Mouse (Mus musculus) frontal cortex, postnatal 25 days (tissue): ENCODE measurements around the gene Slc35b3.

Source experiments
- DNase-seq, 2 experiments: peaks; one replicate each; pipeline ENCODE4 v3.0.0; 2022; ENCODE audit warnings: low spot score in 2 of 2

Gene Slc35b3

GRCm38 (mm10) chr13:38960063-38961050 is at the start of gene Slc35b3:
Gene Slc35b3, minus strand, starts transcription at chr13:38960875.
- DNase-seq: peak; percentile 63 to 68

- DNase-seq: no peak
These were observed 49.6 kb upstream of the Slc35b3 start for GRCm38 (mm10) chr13:39010280-39010679.

DNA sequence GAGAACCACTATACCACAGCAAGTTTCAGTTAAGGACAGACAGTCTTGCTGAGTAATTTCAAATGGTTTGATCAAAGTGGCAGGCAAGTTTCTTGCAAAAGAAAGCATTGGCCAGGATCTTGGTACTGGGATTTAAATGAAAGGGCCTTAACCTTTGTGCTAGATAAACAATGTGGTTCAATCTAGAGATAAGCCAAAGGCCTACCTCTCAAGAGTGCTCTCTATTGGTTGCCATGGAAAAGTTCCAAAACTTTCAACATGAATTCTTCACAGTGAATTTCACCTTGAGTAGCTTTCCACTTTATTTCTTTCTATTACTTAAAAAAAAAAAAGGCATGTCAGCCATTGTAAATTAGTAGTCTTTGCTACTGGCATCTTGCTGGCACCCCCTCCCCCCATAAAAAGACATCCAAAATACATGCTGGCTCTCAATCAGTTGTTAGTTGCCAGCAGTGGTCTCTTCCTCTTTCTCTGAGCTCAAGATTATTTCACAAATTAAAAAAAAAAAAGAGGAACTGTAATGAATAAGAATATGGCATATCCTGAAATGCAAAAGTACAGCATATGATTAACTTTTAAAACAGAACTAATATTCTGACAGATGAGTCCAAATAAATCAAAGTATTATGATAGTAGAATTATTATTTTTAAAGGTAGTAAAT is 42.6 kb upstream of the Slc35b3 start:
- no peak for DNase-seq

GRCm38 (mm10) chr13:39002424-39002823 is 41.7 kb upstream of the Slc35b3 start:
- DNase-seq: no peak

DNA sequence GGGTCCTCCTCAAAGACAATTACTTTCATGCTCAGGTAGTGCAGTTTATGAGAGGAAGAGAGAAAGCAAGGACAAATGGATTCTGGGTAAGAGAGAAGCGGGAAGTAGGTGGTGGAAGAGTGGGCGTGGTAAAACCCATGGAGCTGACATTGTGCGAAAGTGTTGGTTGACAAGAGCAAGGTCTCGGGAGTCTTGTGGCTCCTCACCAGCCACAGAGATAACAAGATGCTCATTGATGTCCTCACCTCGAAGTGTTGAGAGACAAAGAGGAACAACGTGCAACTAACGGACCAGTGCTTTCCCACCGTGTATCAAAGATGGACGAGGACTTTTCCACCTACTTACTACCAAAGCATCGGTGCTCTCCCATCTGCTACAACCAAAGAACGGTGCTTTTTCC is 40.8 kb upstream of the Slc35b3 start:
- DNase-seq: no peak

GRCm38 (mm10) chr13:38998958-38999357 is 38.3 kb upstream of the Slc35b3 start:
- DNase-seq: no peak

GRCm38 (mm10) chr13:38992529-38992928 is 31.9 kb upstream of the Slc35b3 start:
- peak; percentile 13 to 26 for DNase-seq

DNA sequence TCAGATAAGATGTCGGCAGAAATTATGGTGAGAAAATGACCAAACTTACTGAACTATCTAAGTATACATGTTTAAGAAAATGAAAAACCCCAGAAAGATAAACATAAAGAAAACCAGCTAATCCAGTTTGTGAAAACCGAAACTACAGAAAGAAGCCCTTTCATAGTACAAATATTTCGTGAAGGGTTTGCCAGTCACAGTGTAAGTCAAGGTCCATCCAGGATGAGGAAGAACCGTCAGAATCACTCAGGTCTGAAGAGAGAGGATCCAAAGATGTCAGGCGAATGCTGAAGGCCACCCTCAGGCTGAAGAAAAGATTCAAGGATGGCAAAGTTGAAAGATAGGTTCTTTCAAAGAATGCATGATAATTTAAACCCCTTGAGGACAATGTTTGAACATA is 23.1 kb upstream of the Slc35b3 start:
- no peak for DNase-seq

DNA sequence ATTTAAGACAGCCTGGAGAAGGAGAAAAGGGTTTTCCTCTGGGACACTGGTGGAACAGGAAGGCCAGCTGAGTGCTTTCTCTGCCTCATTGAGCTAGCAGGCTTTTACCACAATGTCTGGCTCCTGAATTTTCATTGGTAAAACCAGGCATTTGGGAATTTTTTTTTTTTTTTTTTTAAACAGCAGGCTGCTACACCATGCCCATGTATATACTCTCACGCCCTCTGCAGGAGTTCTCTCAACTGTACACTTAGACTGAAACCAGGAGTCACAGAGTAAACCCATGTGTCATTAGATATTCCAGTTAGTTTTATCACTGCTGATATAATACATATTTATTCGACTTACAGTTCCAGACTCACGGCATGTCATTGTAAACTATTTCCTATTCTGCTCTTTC is 20.2 kb upstream of the Slc35b3 start:
- no peak for DNase-seq

GRCm38 (mm10) chr13:38976978-38977377 is 16.3 kb upstream of the Slc35b3 start:
- DNase-seq: no peak

DNA sequence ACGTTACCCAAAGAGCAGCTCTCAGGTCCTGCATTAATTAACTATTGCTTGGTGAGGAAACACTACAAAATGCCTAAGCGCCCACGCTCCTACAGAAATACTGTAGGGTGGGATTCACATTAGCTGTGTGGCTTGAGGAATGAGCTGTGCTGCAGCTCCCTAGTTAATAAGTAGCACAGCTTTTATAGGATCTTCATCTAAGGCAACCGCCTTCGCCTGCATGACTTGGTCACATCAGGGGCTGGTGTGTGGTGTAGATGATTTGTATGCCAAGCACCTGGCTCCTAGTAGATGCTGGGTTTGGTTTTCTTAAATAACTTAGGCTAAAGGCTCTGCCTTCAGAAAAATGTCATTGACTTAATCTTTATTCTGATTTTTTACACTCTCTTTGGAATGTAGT is 15.2 kb upstream of the Slc35b3 start:
- DNase-seq: no peak

DNA sequence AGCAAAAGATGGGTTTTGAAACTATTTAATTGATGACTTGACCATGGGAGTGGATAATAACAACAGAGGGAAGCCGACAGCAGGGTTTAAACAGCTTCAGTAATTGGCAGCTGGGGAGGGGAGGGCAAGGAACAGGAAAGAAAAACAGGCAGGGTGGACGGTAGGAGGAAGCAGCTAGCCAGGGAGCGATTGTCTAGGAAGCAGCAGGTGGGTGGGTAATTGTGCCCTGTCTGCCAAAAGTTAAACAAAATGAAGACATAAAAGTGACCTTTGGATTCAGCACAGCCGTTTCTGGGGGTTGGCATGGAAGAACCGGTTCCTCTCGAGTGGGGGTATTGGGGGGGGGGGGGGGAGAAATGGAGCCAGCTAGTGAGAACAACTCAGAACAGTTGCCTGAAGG is 11.9 kb upstream of the Slc35b3 start:
- no peak for DNase-seq

DNA sequence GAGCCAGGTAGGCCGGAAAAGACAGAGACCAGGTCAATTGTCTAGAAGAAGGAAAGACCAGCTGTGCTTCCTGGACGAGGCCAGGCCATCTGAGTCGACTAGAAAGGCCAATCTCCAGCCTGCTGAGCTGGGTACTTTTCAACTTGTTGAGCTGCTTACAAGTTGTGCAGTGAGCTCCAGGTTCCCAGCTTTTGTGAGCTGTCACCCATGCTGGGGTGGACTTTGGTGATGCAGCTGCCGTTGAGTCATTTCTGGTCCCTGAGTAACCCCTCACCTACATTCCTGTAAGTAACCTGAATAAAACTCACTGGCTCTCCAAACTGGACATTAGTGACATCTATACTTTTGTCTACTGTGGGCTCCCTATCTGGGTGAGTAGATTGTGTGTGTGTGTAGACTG is 10.4 kb upstream of the Slc35b3 start:
- DNase-seq: no peak

DNA sequence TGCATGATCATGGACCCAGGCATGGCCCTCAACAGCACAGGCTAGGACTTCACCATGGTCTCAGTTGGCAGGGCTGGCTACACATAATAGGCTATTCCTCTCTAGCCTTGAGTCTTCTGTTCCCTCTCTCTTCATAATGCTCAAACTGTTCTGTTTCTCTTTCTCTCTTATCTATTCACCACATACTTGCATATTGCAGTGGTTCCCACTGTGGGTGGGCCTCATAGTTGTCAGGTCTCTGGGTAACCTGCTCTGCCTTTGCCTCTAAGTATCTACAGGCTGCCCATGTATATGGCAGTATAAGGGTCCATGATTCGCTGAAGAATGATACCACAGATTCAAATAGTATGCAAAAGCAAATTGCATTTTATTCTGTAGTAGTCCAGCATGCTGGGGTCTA is 6.8 kb upstream of the Slc35b3 start:
- DNase-seq: no peak

GRCm38 (mm10) chr13:38966922-38967448 is 6.3 kb upstream of the Slc35b3 start:
- no peak for DNase-seq

DNA sequence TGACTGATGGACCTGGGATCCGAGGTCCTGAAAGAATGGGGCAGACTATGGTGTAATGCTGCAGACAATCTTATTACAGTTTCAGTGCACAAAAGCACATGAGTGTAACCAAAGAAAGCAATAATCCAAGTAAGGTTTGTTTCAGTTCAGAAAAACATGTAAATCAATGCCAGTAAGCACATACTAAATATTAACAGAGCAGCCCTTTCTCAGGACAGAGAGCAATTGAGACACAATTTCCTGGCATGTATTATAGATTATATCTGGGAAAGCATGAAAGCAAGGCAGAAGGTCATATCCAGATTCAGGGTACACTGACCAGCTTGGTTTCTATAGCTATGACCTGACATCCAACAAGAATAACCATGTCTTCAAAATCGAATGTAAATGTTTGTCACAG is 2.1 kb upstream of the Slc35b3 start:
- no peak for DNase-seq

DNA sequence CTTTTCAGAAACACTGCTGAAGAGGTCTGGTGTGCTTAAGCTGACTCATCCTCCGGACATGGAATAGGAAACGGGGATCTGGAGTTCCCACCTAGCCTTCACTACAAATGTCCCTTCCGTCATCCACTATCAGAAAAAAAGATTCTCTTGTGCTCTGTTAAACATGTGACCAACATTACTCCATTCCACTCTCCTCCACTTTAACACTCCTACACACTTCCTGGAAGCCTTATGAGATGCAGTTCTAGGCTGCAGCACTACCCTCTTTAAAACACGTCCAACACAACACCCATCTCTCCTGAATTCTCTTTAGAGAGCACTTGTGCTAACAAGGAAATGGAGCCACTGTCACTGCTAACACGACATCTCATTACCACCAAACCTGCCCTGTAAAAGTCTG is 2.6 kb downstream of the Slc35b3 start:
- DNase-seq: no peak

GRCm38 (mm10) chr13:38946296-38947012 is 14.2 kb downstream of the Slc35b3 start:
- DNase-seq: no peak

DNA sequence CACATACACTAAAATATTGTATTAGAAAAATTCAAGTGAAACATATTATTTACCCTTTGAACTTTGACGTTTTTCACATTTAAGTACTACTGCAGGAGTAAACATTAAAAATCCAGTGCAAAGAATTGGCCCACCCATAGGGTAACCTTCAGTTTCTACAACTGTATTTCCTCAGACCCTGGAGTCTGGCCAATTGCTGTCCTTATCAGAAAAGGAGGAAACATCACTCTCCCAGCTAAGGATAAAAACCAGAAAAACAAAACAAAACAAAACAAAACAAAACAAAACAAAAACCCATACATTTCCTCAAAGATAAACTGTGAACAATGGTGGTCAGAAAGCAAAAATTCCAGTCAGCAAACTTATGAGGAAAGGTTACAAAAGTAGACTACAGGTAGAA is 14.9 kb downstream of the Slc35b3 start:
- no peak for DNase-seq

DNA sequence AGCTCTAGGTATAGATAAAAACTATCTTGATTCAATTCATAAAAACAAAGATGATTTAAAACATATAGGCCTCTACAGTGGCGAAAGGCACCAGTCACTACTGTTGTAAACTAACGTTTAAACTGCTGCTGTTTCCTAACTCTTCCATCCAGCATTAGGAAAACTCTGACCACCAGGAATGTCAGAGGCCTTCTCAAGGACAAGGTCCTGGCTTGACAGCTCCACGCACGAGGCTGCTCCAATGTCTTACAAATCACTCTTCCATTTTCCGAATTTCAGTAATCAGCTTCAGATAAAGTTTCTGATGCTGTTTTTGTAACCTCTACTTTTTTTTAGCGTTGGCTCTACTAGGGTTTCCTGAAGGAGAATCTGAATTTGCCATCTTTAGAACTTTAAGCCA is 15.7 kb downstream of the Slc35b3 start:
- DNase-seq: no peak

DNA sequence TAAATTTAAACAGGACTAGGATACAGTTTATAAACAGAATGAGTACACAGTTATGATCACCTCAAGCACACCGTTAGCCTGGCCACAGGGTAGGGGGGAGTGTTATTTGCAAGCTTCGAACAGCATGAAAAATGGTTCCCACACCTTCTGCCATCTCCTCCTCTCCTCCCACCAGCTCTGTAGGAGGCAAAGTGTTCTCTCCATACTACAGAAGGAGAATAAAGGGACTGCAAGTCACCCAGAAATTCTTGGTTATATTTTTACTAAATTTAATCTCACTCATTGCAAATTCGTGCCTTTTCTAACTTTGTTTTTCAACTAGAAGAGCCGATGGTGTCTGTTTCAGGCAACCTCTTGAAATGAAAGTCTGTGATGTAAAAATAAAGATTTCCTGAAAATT is 18.9 kb downstream of the Slc35b3 start:
- DNase-seq: no peak

- DNase-seq: no peak
These were observed 19.4 kb downstream of the Slc35b3 start for GRCm38 (mm10) chr13:38941280-38941679.
